Mouse (Mus musculus) bone marrow macrophage, adult 2 months (primary cell): Measurements from ENCODE around the gene Lysmd3.

ENCODE experiments used
- CTCF ChIP-seq: IDR thresholded peaks from 2 replicates; pipeline ENCODE4 v1.5.1; 2012; ENCODE audit warnings: low read depth, mild to moderate bottlenecking, low read length, moderate library complexity
- POLR2A ChIP-seq: IDR thresholded peaks from 2 replicates; pipeline ENCODE4 v1.6.1; 2012; ENCODE audit warnings: mild to moderate bottlenecking, low read depth, low read length, borderline replicate concordance

DNA sequence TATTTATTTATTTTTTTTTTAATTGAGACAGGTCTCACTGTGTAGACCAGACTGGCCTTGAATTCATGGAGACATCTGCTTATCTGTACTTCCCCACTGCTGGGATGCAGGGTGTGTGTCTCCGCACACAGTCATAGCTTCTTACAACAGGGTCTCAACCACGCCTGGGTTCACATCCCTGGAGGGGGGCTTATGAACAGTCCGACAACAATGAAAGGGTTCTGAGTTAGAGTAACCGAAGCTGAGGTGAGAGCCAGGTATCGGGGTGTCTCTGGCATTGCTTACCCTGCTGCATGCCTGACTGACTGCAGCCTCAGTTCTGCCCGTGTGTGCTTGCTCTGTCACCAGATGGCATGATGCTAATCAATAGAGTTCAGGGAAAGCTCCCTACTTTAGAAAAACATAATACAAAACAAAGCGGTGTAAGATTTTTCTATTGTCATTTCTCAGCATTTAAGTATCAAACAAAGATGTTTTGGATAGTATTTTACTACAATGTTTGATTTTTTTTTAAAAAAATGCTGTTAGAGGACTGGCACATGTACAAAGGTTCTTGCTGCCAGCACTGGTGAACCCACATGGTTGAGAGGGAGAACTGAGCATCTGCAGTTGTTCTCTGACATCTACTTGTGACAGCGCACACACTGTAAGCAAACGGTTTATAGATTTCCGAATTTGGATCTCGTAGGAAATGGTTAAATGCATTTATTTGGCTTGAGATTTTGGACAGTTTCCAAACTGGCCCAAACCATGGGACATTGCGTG, 6.3 kb downstream of the Lysmd3 start:
- TF ChIP-seq CTCF, result no peak
- no peak for TF ChIP-seq POLR2A
